Mouse (Mus musculus): ENCODE data around the gene Kif18a. TPM values are rescaled to one million over a fixed set of nuclear protein-coding genes. Genes with fewer than 3 reads are reported as not detected.

Gene Kif18a
- polyA plus RNA-seq, 1 experiment from 2014 or later = 46.7 TPM

DNA sequence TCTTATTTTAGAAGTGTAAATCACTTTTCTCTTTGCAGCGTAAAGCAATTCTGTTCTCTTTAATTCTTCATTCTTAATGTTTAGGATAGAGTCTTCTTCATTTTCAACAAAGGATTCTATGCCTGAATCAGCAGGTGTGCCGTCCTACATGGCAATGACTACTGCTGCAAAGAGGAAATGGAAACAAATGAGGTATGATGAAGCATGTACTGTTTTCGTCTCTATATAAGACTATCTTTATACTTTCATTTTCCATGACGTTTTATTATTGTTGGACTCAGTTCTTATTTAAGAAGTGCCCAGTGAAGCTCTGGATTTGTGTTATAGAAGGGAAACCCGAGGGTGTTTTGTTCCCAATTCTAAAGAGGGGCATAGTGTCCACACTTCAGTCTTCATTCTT is 53.7 kb downstream of the Kif18a start:
- no peaks in the 10 kb centered on the region for H3K9me3 ChIP-seq (ENCODE audit: control insufficient read depth, low read length)
- no peaks in the 10 kb centered on the region for H3K27me3 ChIP-seq (ENCODE audit: control insufficient read depth, insufficient read depth, low read length)
- no peaks in the 10 kb centered on the region for H3K4me1 ChIP-seq (replicated peaks; ENCODE audit: control insufficient read depth, insufficient read depth, low read length)
- 97% methylated on average over 5 of the region's 5 CpGs for WGBS
- H3K4me2 ChIP-seq (ENCODE audit: low read depth, low read length, severe bottlenecking) = no peak overlapping the region
- no peak overlapping the region for H3K27ac ChIP-seq (ENCODE audit: low read depth, low read length)
- H3K36me3 ChIP-seq (ENCODE audit: control insufficient read depth, insufficient read depth, low read length) = 0 out of 2 replicates have a peak, but pooled peaks cover 3% of the 10 kb centered on the region
- no peak overlapping the region for H3K9ac ChIP-seq (ENCODE audit: low read length)
- no peak for DNase-seq (ENCODE audit: low spot score)
- ATAC-seq (replicated peaks; ENCODE audit: low FRiP score) = no peak
- H3K4me3 ChIP-seq (ENCODE audit: low read depth, low read length) = no peak overlapping the region

DNA sequence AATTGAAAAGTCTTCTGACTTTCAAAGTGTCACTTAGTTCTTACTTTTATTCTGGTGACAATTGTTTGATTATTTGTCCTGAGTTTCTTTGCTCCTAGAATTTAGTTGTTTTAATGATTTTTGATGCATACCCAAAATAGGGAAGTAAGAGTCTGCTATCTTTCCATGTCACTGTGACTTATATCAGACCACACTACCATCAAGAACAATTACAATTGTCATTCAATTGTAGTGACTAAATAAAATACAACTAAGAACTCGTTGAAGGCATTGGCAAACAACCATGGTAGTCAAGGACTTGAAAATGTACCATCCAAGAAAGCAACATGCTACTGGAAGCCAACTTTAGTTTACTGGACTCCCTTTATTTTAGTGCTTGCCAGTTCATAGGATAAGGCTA is 55.2 kb downstream of the Kif18a start:
- H3K4me1 ChIP-seq (replicated peaks; ENCODE audit: control insufficient read depth, insufficient read depth, low read length) = no peaks in the 10 kb centered on the region
- ATAC-seq (replicated peaks; ENCODE audit: low FRiP score) = no peak

DNA sequence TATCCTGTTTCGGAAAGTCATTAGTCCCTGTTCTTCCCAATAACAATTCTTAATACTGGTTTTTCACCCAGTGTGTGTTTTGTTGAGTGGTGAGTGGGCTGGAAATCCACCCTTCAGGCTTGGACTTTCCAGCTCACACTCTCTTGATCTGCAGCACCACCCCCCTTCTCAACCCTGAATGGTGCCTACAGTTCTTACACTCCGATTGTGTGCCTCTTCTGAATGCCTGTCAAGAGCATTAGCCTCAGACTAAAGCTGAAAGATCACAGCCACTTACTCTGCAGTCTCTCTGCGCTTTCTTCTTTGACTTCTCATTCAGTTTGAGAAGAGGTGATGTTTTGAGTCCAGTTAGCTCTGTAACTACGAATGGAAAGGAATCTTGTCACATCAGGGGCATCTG is 64.8 kb downstream of the Kif18a start:
- H3K4me3 ChIP-seq (ENCODE audit: low read depth, low read length) = no peak overlapping the region
- H3K4me2 ChIP-seq (ENCODE audit: low read depth, low read length, severe bottlenecking) = no peak overlapping the region
- ATAC-seq (replicated peaks; ENCODE audit: low FRiP score) = 0 out of 2 replicates have a peak, but pooled peaks have one; percentile 15
- 50% methylated on average over 4 of the region's 4 CpGs for WGBS
- no peaks in the 10 kb centered on the region for H3K36me3 ChIP-seq (ENCODE audit: control insufficient read depth, insufficient read depth, low read length)
- no peaks in the 10 kb centered on the region for H3K9me3 ChIP-seq (ENCODE audit: control insufficient read depth, low read length)
- no peak for DNase-seq (ENCODE audit: low spot score)
- H3K4me1 ChIP-seq (replicated peaks; ENCODE audit: control insufficient read depth, insufficient read depth, low read length) = no peaks in the 10 kb centered on the region
- H3K27me3 ChIP-seq (ENCODE audit: control insufficient read depth, insufficient read depth, low read length) = no peaks in the 10 kb centered on the region
- H3K9ac ChIP-seq (ENCODE audit: low read length) = no peak overlapping the region
- no peak overlapping the region for H3K27ac ChIP-seq (ENCODE audit: low read depth, low read length)

More for the DNA sequence above, 55.2 kb downstream of the Kif18a start:
- Histone ChIP-seq H3K9ac (ENCODE audit: low read length) (no peak overlapping the region), H3K27ac (ENCODE audit: low read depth, low read length) (no peak overlapping the region), H3K27me3 (ENCODE audit: control insufficient read depth, insufficient read depth, low read length) (no peaks in the 10 kb centered on the region), H3K9me3 (ENCODE audit: control insufficient read depth, low read length) (no peaks in the 10 kb centered on the region), H3K4me3 (ENCODE audit: low read depth, low read length) (no peak overlapping the region), H3K4me2 (ENCODE audit: low read depth, low read length, severe bottlenecking) (no peak overlapping the region), H3K36me3 (ENCODE audit: control insufficient read depth, insufficient read depth, low read length) (0 out of 2 replicates have a peak, but pooled peaks cover 3% of the 10 kb centered on the region)
- no peak for DNase-seq (ENCODE audit: low spot score)
- WGBS = 90% methylated on average over 1 of the region's 1 CpGs

DNA sequence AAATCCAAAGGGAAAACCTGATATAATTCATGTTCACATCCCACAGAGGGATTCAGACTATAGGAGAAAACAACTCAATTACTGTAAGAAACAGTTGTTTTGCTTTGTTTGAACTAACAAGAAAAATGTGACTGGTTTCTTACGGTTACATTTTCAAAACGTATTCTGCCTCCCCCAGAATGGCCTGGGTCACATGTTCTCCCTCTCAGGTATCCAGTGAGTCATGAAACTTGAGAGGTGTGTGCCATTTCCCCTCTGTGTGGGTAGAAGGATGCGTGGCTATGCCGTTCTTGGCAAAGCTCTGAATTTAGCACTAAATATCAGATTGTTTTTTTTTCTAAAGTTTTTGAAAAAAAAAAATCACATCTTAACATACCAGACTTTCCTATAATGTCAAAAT is 68.2 kb downstream of the Kif18a start:
- no peaks in the 10 kb centered on the region for H3K4me1 ChIP-seq (replicated peaks; ENCODE audit: control insufficient read depth, insufficient read depth, low read length)
- H3K36me3 ChIP-seq (ENCODE audit: control insufficient read depth, insufficient read depth, low read length) = no peaks in the 10 kb centered on the region
- no peak overlapping the region for H3K9ac ChIP-seq (ENCODE audit: low read length)
- H3K4me2 ChIP-seq (ENCODE audit: low read depth, low read length, severe bottlenecking) = no peak overlapping the region
- ATAC-seq (replicated peaks; ENCODE audit: low FRiP score) (no peak), DNase-seq (ENCODE audit: low spot score) (no peak)
- no peak overlapping the region for H3K4me3 ChIP-seq (ENCODE audit: low read depth, low read length)
- WGBS = 79% methylated on average over 4 of the region's 4 CpGs
- no peaks in the 10 kb centered on the region for H3K27me3 ChIP-seq (ENCODE audit: control insufficient read depth, insufficient read depth, low read length)
- H3K27ac ChIP-seq (ENCODE audit: low read depth, low read length) = no peak overlapping the region
- H3K9me3 ChIP-seq (ENCODE audit: control insufficient read depth, low read length) = no peaks in the 10 kb centered on the region

DNA sequence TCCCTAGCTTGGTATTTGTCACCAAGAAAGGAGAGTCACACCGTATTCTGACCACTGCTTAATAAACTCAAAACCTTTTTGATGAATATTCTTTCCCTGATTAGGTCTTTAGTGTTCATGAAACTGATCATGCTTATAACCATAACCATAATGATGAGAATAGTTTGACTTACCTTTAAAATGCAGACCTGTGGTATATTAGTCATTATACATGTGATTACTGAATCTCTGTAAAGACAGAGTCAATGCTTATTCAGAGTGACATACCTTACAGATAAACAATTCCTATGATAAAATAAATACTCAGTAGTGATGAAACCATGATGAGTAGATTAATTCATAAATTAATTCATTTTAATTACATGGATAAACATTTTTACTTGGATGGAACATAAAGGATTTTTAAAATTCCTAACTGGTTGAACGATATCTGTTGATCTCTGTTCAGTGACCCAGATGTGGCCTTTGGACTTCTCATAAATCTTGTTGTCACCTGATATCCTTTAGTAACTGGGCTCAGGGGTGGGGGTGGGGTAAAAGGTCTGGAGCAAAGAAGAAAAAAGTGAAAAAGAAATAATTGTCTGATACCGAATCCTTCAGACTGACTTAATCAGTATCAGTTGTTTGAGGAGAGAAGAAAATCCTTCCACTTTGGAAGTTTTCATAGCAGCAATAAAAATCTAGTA is 78.1 kb downstream of the Kif18a start:
- 78% methylated on average over 3 of the region's 3 CpGs for WGBS
- Histone ChIP-seq H3K27me3 (ENCODE audit: control insufficient read depth, insufficient read depth, low read length) (no peaks in the 10 kb centered on the region), H3K27ac (ENCODE audit: low read depth, low read length) (no peak overlapping the region), H3K4me3 (ENCODE audit: low read depth, low read length) (no peak overlapping the region), H3K9ac (ENCODE audit: low read length) (no peak overlapping the region), H3K9me3 (ENCODE audit: control insufficient read depth, low read length) (no peaks in the 10 kb centered on the region), H3K36me3 (ENCODE audit: control insufficient read depth, insufficient read depth, low read length) (no peaks in the 10 kb centered on the region), H3K4me1 (replicated peaks; ENCODE audit: control insufficient read depth, insufficient read depth, low read length) (no peaks in the 10 kb centered on the region), H3K4me2 (ENCODE audit: low read depth, low read length, severe bottlenecking) (no peak overlapping the region)
- DNase-seq (ENCODE audit: low spot score) (no peak), ATAC-seq (replicated peaks; ENCODE audit: low FRiP score) (no peak)

DNA sequence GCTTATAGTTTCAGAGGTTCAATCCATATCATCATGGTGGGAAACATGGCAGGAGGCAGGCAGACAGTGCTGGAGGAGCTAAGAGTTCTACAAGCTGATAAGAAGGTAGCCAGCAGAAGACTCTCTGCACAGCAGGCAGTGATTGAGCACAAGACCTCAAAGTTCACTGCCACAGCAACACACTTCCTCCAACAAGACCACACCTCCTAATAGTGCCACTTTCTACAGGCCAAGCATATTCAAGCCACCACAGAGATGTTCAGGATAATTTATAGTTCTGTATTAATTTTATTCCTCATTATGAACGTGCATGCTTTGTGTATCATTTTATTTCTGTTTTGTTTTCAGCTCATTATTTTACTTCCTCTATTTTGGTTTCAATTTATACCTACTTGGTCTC is 85.4 kb downstream of the Kif18a start:
- WGBS = 86% methylated on average over 1 of the region's 1 CpGs
- no peaks in the 10 kb centered on the region for H3K4me1 ChIP-seq (replicated peaks; ENCODE audit: control insufficient read depth, insufficient read depth, low read length)
- H3K9me3 ChIP-seq (ENCODE audit: control insufficient read depth, low read length) = no peaks in the 10 kb centered on the region
- no peak overlapping the region for H3K27ac ChIP-seq (ENCODE audit: low read depth, low read length)
- DNase-seq (ENCODE audit: low spot score) = no peak
- H3K4me2 ChIP-seq (ENCODE audit: low read depth, low read length, severe bottlenecking) = no peak overlapping the region
- no peak overlapping the region for H3K9ac ChIP-seq (ENCODE audit: low read length)
- ATAC-seq (replicated peaks; ENCODE audit: low FRiP score) = no peak
- H3K36me3 ChIP-seq (ENCODE audit: control insufficient read depth, insufficient read depth, low read length) = no peaks in the 10 kb centered on the region
- H3K4me3 ChIP-seq (ENCODE audit: low read depth, low read length) = no peak overlapping the region
- H3K27me3 ChIP-seq (ENCODE audit: control insufficient read depth, insufficient read depth, low read length) = no peaks in the 10 kb centered on the region

DNA sequence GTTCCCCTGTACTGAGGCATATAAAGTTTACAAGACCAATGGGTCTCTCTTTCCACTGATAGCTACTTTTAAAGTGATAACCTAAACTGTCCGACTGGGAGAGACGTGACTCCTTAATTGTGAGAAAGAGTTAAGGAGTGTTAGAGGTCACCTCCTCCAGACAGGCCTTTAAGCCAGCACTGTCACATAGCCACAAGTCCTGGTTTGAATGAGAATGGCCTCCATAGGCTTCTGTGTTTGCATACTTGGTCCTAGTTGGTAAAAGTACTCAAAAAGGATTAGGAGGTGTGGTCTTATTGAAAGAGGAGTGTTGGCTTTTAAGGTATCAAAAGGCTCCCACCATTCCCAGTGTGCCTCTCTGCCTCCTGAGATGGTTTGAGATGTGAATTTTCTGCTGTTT is 94.3 kb downstream of the Kif18a start:
- WGBS = 30% methylated on average over 2 of the region's 2 CpGs
- ATAC-seq (replicated peaks; ENCODE audit: low FRiP score) (no peak), DNase-seq (ENCODE audit: low spot score) (no peak)

DNA sequence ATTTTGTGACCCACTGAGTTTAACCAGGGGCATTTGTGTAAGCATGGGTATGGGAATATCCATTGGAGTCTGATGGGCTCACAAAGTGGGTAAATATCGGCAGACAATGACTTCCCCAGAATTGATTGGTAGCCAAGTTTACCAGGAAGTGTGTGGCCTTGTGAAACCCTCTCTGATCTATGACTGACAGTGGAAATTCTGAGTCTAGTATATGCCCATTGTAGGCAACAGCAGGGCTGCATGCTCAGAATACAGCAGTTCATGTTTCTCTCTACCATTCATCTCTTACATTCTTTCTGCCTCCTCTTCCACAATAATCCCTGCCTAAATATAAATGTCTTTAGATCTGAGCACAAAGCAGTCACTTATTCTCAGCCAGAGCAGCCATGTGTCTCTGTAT is 103.5 kb downstream of the Kif18a start:
- H3K27ac ChIP-seq (ENCODE audit: low read depth, low read length) = no peak overlapping the region
- no peak overlapping the region for H3K4me3 ChIP-seq (ENCODE audit: low read depth, low read length)
- H3K36me3 ChIP-seq (ENCODE audit: control insufficient read depth, insufficient read depth, low read length) = no peaks in the 10 kb centered on the region
- WGBS = 77% methylated on average over 1 of the region's 1 CpGs
- ATAC-seq (replicated peaks; ENCODE audit: low FRiP score) (no peak), DNase-seq (ENCODE audit: low spot score) (no peak)
- H3K27me3 ChIP-seq (ENCODE audit: control insufficient read depth, insufficient read depth, low read length) = no peaks in the 10 kb centered on the region
- H3K9ac ChIP-seq (ENCODE audit: low read length) = no peak overlapping the region
- H3K9me3 ChIP-seq (ENCODE audit: control insufficient read depth, low read length) = no peaks in the 10 kb centered on the region
- H3K4me1 ChIP-seq (replicated peaks; ENCODE audit: control insufficient read depth, insufficient read depth, low read length) = no peaks in the 10 kb centered on the region
- H3K4me2 ChIP-seq (ENCODE audit: low read depth, low read length, severe bottlenecking) = no peak overlapping the region

More for the DNA sequence above, 94.3 kb downstream of the Kif18a start:
- Histone ChIP-seq H3K9ac (ENCODE audit: low read length) (no peak overlapping the region), H3K4me2 (ENCODE audit: low read depth, low read length, severe bottlenecking) (no peak overlapping the region), H3K4me1 (replicated peaks; ENCODE audit: control insufficient read depth, insufficient read depth, low read length) (no peaks in the 10 kb centered on the region), H3K27ac (ENCODE audit: low read depth, low read length) (no peak overlapping the region), H3K27me3 (ENCODE audit: control insufficient read depth, insufficient read depth, low read length) (no peaks in the 10 kb centered on the region), H3K9me3 (ENCODE audit: control insufficient read depth, low read length) (no peaks in the 10 kb centered on the region), H3K4me3 (ENCODE audit: low read depth, low read length) (no peak overlapping the region), H3K36me3 (ENCODE audit: control insufficient read depth, insufficient read depth, low read length) (no peaks in the 10 kb centered on the region)

DNA sequence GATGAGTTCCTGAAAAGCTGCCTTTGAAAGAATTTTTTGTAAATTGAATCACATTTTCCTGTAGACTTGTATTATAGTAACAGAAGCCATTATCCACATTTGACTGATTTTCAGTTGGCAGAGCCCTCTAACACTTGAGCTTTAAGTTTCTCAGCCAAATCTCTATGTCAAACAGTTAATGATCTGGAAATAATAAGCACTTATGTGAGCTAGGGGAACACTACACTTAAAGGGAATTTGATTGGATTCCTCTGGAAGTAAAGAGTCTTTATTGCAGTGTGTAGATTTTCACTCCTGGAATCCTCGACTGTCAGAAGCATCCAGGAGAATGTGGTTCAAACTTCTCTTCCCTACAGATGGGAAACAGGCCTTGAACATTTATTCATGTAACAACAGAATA is 105.7 kb downstream of the Kif18a start:
- Histone ChIP-seq H3K36me3 (ENCODE audit: control insufficient read depth, insufficient read depth, low read length) (no peaks in the 10 kb centered on the region), H3K4me1 (replicated peaks; ENCODE audit: control insufficient read depth, insufficient read depth, low read length) (no peaks in the 10 kb centered on the region), H3K9me3 (ENCODE audit: control insufficient read depth, low read length) (no peaks in the 10 kb centered on the region), H3K9ac (ENCODE audit: low read length) (no peak overlapping the region), H3K4me2 (ENCODE audit: low read depth, low read length, severe bottlenecking) (no peak overlapping the region), H3K27me3 (ENCODE audit: control insufficient read depth, insufficient read depth, low read length) (no peaks in the 10 kb centered on the region), H3K4me3 (ENCODE audit: low read depth, low read length) (no peak overlapping the region), H3K27ac (ENCODE audit: low read depth, low read length) (no peak overlapping the region)
- WGBS = 44% methylated on average over 1 of the region's 1 CpGs
- ATAC-seq (replicated peaks; ENCODE audit: low FRiP score) = no peak
- no peak for DNase-seq (ENCODE audit: low spot score)
